Mouse (Mus musculus) stomach, embryonic 15.5 days (tissue): ENCODE results near the gene 4933417A18Rik. TPM values are rescaled to one million over a fixed set of nuclear protein-coding genes. Genes with fewer than 3 reads are reported as not detected.
A peak's percentile ranks its signal among the peaks of the same experiment; 100 is the strongest.
"Not testable (repeated sequence)": the region's sequence is repeated elsewhere in the genome, so short reads cannot be mapped to it uniquely, and the experiment has no call there.

Experiments used
- ATAC-seq: fragments of 200-750 bp; cut with Nextera tagmentation; 2 replicates; pipeline ENCODE4 v1.8.0; 2017; ENCODE audit warnings: low read depth, moderate number of reproducible peaks, moderate TSS enrichment; ENCODE audit not compliant: insufficient read depth, low FRiP score
- H3K27ac ChIP-seq: fragments of 300-500 bp; sonication (generic); 2 replicates; pipeline ENCODE4 v1.5.1; 2015; ENCODE audit warnings: mild to moderate bottlenecking, inconsistent platforms
- H3K27me3 ChIP-seq: fragments of 300-500 bp; sonication (generic); replicated peaks from 2 replicates; pipeline ENCODE4 v1.6.1; 2015; ENCODE audit warnings: inconsistent platforms
- H3K36me3 ChIP-seq: fragments of 300-500 bp; sonication (generic); 2 replicates; pipeline ENCODE4 v1.6.1; 2015; ENCODE audit warnings: inconsistent platforms
- H3K4me1 ChIP-seq: fragments of 300-500 bp; sonication (generic); 2 replicates; pipeline ENCODE4 v1.6.1; 2015; ENCODE audit warnings: inconsistent platforms
- H3K4me2 ChIP-seq: fragments of 300-500 bp; sonication (generic); 2 replicates; pipeline ENCODE4 v1.6.1; 2015; ENCODE audit warnings: mild to moderate bottlenecking, inconsistent platforms
- H3K4me3 ChIP-seq: fragments of 300-500 bp; sonication (generic); replicated peaks from 2 replicates; pipeline ENCODE4 v1.5.1; 2015; ENCODE audit warnings: inconsistent platforms
- H3K9ac ChIP-seq: fragments of 300-500 bp; sonication (generic); 2 replicates; pipeline ENCODE4 v1.6.1; 2015; ENCODE audit warnings: inconsistent platforms
- H3K9me3 ChIP-seq: fragments of 300-500 bp; sonication (generic); 2 replicates; pipeline ENCODE4 v1.6.1; 2016; ENCODE audit warnings: inconsistent platforms
- WGBS: fragments of 180-500 bp; shearing (Covaris S2); methylation state at CpG from one replicate; pipeline ENCODE4 v1.1.7; 2015; 5-methylcytosine and 5-hydroxymethylcytosine counted together
- polyA plus RNA-seq: library from polyadenylated mRNA; unstranded; fragments of >200 nt; fragmentation: Nextera tagmentation; extraction: Ambion mirVana; gene quantifications from 2 replicates; pipeline ENCODE4 v1.2.1, GENCODE M21; 2015

The 4933417A18Rik gene
- polyA plus RNA-seq, 1 experiment from 2014 or later = not detected

GRCm38 (mm10) chr13:34978635-34979034 is 54.4 kb downstream of the 4933417A18Rik start:
- not testable (repeated sequence) for ATAC-seq, H3K9ac ChIP-seq, H3K27me3 ChIP-seq, H3K4me3 ChIP-seq, H3K4me2 ChIP-seq, H3K9me3 ChIP-seq, H3K27ac ChIP-seq, H3K4me1 ChIP-seq
- H3K36me3 ChIP-seq = peaks cover 42% of the 10 kb centered on the region
- WGBS = 75% methylated on average over 5 of the region's 5 CpGs

DNA sequence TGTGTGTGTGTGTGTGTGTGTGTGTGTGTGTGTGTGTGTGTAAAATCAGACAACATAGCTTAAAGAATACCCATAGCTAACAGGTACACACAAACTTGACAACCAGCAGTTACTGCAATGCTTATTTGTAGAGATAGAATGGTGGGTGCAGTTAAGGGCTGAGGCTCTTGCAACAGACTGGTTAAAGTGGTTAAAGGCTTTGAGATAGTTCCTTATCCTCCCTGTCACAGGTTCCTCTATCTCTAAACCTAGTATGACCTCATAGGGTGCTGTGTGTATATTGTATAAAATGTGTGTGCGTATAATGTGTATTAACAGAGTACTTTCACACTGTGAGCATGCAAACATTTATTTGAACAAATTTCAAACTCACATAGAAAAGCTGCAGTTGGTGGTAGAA is 59.3 kb downstream of the 4933417A18Rik start:
- not testable (repeated sequence) for H3K4me2 ChIP-seq, H3K4me3 ChIP-seq, ATAC-seq, H3K27ac ChIP-seq, H3K9me3 ChIP-seq, H3K27me3 ChIP-seq, H3K9ac ChIP-seq, H3K4me1 ChIP-seq
- 88% methylated on average over 1 of the region's 1 CpGs for WGBS
- peaks cover 45% of the 10 kb centered on the region for H3K36me3 ChIP-seq

- Histone ChIP-seq H3K4me2 (no peak overlapping the region), H3K9ac (no peak overlapping the region), H3K4me3 (no peak overlapping the region), H3K27ac (no peak overlapping the region), H3K9me3 (no peaks in the 10 kb centered on the region), H3K27me3 (no peaks in the 10 kb centered on the region), H3K4me1 (no peaks in the 10 kb centered on the region), H3K36me3 (peaks cover 31% of the 10 kb centered on the region; the same call in 1 of the 2 replicates)
- WGBS = 67% methylated on average over 4 of the region's 4 CpGs
- no peak for ATAC-seq
These were observed 67.5 kb downstream of the 4933417A18Rik start for GRCm38 (mm10) chr13:34991581-34992273.

DNA sequence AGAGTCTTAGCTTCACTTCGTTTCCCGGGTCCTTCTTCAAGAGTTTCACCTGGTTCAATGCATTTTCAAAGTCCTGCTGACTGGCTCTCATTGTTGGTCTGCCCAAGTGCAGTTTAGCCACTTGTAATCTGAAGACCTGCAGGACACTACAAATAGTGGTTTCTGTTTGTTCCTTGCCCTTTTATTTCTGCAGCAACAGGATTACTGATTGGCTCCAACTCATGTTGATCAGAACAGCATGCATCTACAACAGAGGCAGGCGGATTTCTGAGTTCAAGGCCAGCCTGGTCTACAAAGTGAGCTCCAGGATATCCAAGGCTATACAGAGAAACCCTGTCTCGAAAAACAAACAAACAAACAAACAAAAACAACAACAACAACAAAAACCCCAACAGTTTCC is 68.9 kb downstream of the 4933417A18Rik start:
- no peak overlapping the region; the same call in 1 of the 2 replicates for H3K9ac ChIP-seq
- peak overlapping the region; percentile 62 for H3K4me2 ChIP-seq
- peaks cover 18% of the 10 kb centered on the region; the same call in 1 of the 2 replicates for H3K36me3 ChIP-seq
- H3K27me3 ChIP-seq = no peaks in the 10 kb centered on the region
- no peaks in the 10 kb centered on the region for H3K4me1 ChIP-seq
- no peak overlapping the region for H3K27ac ChIP-seq
- H3K4me3 ChIP-seq = peak overlapping the region; percentile 63
- ATAC-seq = no peak
- 67% methylated on average over 4 of the region's 4 CpGs for WGBS
- no peaks in the 10 kb centered on the region for H3K9me3 ChIP-seq

- Histone ChIP-seq H3K9me3 (no peaks in the 10 kb centered on the region), H3K27ac (peak overlapping the region; percentile 81), H3K4me1 (no peaks in the 10 kb centered on the region), H3K9ac (peak overlapping the region; percentile 57), H3K27me3 (no peaks in the 10 kb centered on the region), H3K4me3 (peak overlapping the region; percentile 63), H3K4me2 (peak overlapping the region; percentile 62), H3K36me3 (peaks cover 17% of the 10 kb centered on the region; the same call in 1 of the 2 replicates)
- ATAC-seq = peak; percentile 41
- WGBS = under 1% methylated on average over 22 of the region's 22 CpGs
These were observed 69.4 kb downstream of the 4933417A18Rik start for GRCm38 (mm10) chr13:34993595-34993982.

DNA sequence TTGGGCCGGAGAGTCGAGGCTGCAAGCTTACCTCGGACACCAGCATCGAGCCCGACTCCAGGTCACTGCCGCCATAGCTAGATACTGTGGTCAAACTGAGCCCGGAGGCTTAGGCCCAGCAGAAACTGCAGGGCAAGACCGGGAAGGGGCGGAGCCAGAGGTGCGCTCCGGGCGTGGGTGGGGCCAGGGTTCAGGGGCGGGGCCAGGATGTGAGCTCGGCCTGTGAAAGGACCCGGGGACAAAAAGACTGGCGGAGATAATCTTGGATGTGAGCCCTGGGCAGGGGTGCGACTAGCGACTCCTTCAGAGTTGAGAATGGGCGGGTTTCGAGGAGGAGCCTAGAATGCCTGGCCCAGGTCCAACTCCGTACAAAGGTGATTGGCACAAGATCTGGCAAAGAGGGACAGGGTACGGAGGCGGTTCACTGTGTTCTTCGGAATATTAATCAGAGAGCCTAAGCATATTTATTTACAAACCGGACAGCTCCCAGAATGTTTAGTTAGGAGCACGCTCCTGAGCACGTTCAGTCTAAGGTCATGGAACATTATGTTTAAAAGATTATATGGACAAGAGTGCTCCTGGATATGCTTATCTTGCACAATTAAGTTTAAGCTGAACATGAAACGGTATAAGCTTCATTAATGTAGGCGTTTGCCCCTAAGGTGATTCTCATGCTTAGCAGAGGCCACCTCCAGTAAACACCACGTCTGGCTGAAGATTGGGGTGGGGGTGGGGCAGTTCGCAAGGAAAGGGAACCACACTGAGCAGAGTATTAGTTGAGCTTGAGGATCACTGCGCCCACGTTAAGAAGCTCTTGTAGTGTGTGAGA is 70.0 kb downstream of the 4933417A18Rik start:
- peak; percentile 96 for ATAC-seq

GRCm38 (mm10) chr13:34995925-34996324 is 71.7 kb downstream of the 4933417A18Rik start:
- Histone ChIP-seq H3K27ac (no peak overlapping the region), H3K27me3 (no peaks in the 10 kb centered on the region), H3K36me3 (no peaks in the 10 kb centered on the region), H3K4me2 (no peak overlapping the region), H3K9ac (no peak overlapping the region), H3K4me1 (no peaks in the 10 kb centered on the region), H3K4me3 (no peak overlapping the region), H3K9me3 (no peaks in the 10 kb centered on the region)
- WGBS = 52% methylated on average over 2 of the region's 2 CpGs
- no peak for ATAC-seq

More for the DNA sequence above, 70.0 kb downstream of the 4933417A18Rik start:
- WGBS = 1% methylated on average over 33 of the region's 33 CpGs
- Histone ChIP-seq H3K36me3 (peaks cover 11% of the 10 kb centered on the region; the same call in 1 of the 2 replicates), H3K4me3 (peak overlapping the region; percentile 63), H3K9me3 (no peaks in the 10 kb centered on the region), H3K4me2 (peak overlapping the region; percentile 62), H3K27me3 (no peaks in the 10 kb centered on the region), H3K9ac (peak overlapping the region; percentile 57), H3K4me1 (no peaks in the 10 kb centered on the region), H3K27ac (peak overlapping the region; percentile 81)

Other genes with a start within 250 kb of the 4933417A18Rik start
- gene Fam50b, start 189.6 kb upstream of the 4933417A18Rik start, polyA plus RNA-seq = not detected in 2 replicates
- gene Prpf4b, start 49.1 kb upstream of the 4933417A18Rik start, polyA plus RNA-seq = 69.0 and 72.2 TPM in 2 replicates
- gene Fam217a, start 99 bp upstream of the 4933417A18Rik start, polyA plus RNA-seq = 1.3 TPM in 2 replicates
- gene Eci3, start 39.4 kb downstream of the 4933417A18Rik start, polyA plus RNA-seq = 1.2 and 1.7 TPM in 2 replicates
- gene Eci2, start 102.7 kb downstream of the 4933417A18Rik start, polyA plus RNA-seq = 123 and 139 TPM in 2 replicates